Mouse (Mus musculus): ENCODE measurements around the gene Tradd. TPM values are rescaled to one million over a fixed set of nuclear protein-coding genes. Genes with fewer than 3 reads are reported as not detected.

Tradd gene
- total RNA-seq (2014; rRNA removed) (7.5 and 8.3 TPM in 2 replicates), polyA plus RNA-seq (2015; fragmentation: Nextera tagmentation; extraction: Ambion mirVana) (7.4 and 8.0 TPM in 2 replicates)

- Histone ChIP-seq H3K27ac (ENCODE audit: low read depth, low read length) (no peak within 1 kb of the TSS), H3K4me3 (ENCODE audit: low read depth, low read length) (peak within 1 kb of the TSS; percentile 67), H3K4me2 (ENCODE audit: low read depth, low read length, poor library complexity, severe bottlenecking) (peak within 1 kb of the TSS; percentile 95), H3K9me3 (ENCODE audit: low read length) (no peaks in the 10 kb centered on the region), H3K4me1 (ENCODE audit: insufficient read depth, low read length) (no peaks in the 10 kb centered on the region), H3K27me3 (ENCODE audit: insufficient read depth, low read length) (peaks cover 54% of the 10 kb centered on the region), H3K36me3 (ENCODE audit: insufficient read depth, low read length) (no peaks in the 10 kb centered on the region), H3K9ac (replicated peaks; ENCODE audit: low read length, poor library complexity, severe bottlenecking) (peak within 1 kb of the TSS; percentile 51)
- DNase-seq (ENCODE audit: low spot score) (no peak), ATAC-seq (ENCODE audit: low FRiP score) (no peak)
- TF ChIP-seq CTCF (IDR thresholded peaks at IDR 0.05) = peak; percentile 6; the same call in 1 of the 2 replicates
- WGBS = 1% methylated on average over 53 of the region's 54 CpGs
Observed at GRCm38 (mm10) chr8:105264024-105264982, at the start of gene Tradd, which contains the start of gene Fbxl8. TSS of gene Tradd (minus strand) at chr8:105264609. TSS of gene Fbxl8 (plus strand) at chr8:105264648.

- Histone ChIP-seq H3K9ac (replicated peaks; ENCODE audit: low read length, poor library complexity, severe bottlenecking) (no peak overlapping the region), H3K36me3 (ENCODE audit: insufficient read depth, low read length) (peaks cover 55% of the 10 kb centered on the region), H3K27ac (ENCODE audit: low read depth, low read length) (no peak overlapping the region), H3K9me3 (ENCODE audit: low read length) (no peaks in the 10 kb centered on the region), H3K4me1 (ENCODE audit: insufficient read depth, low read length) (no peaks in the 10 kb centered on the region), H3K4me2 (ENCODE audit: low read depth, low read length, poor library complexity, severe bottlenecking) (no peak overlapping the region), H3K4me3 (ENCODE audit: low read depth, low read length) (no peak overlapping the region), H3K27me3 (ENCODE audit: insufficient read depth, low read length) (no peaks in the 10 kb centered on the region)
- DNase-seq (ENCODE audit: low spot score) (no peak), ATAC-seq (ENCODE audit: low FRiP score) (no peak)
- TF ChIP-seq CTCF (IDR thresholded peaks at IDR 0.05) = no peak
- 85% methylated on average over 9 of the region's 9 CpGs for WGBS
Observed at GRCm38 (mm10) chr8:105313622-105314402, 49.4 kb upstream of the Tradd start.

GRCm38 (mm10) chr8:105312891-105313481 lies 48.6 kb upstream of the Tradd start:
- Histone ChIP-seq H3K9ac (replicated peaks; ENCODE audit: low read length, poor library complexity, severe bottlenecking) (no peak overlapping the region), H3K4me2 (ENCODE audit: low read depth, low read length, poor library complexity, severe bottlenecking) (no peak overlapping the region), H3K4me3 (ENCODE audit: low read depth, low read length) (no peak overlapping the region), H3K9me3 (ENCODE audit: low read length) (no peaks in the 10 kb centered on the region), H3K27me3 (ENCODE audit: insufficient read depth, low read length) (no peaks in the 10 kb centered on the region), H3K27ac (ENCODE audit: low read depth, low read length) (no peak overlapping the region), H3K36me3 (ENCODE audit: insufficient read depth, low read length) (peaks cover 53% of the 10 kb centered on the region), H3K4me1 (ENCODE audit: insufficient read depth, low read length) (no peaks in the 10 kb centered on the region)
- no peak for TF ChIP-seq CTCF (IDR thresholded peaks at IDR 0.05)
- DNase-seq (ENCODE audit: low spot score) = no peak
- 90% methylated on average over 8 of the region's 8 CpGs for WGBS
- no peak for ATAC-seq (ENCODE audit: low FRiP score)

- no peak for DNase-seq (ENCODE audit: low spot score)
- TF ChIP-seq CTCF (IDR thresholded peaks at IDR 0.05) = peak; percentile 37
- Histone ChIP-seq H3K4me3 (ENCODE audit: low read depth, low read length) (no peak overlapping the region), H3K4me2 (ENCODE audit: low read depth, low read length, poor library complexity, severe bottlenecking) (no peak overlapping the region), H3K27me3 (ENCODE audit: insufficient read depth, low read length) (no peaks in the 10 kb centered on the region), H3K27ac (ENCODE audit: low read depth, low read length) (no peak overlapping the region), H3K9me3 (ENCODE audit: low read length) (no peaks in the 10 kb centered on the region), H3K4me1 (ENCODE audit: insufficient read depth, low read length) (no peaks in the 10 kb centered on the region), H3K36me3 (ENCODE audit: insufficient read depth, low read length) (peaks cover 59% of the 10 kb centered on the region), H3K9ac (replicated peaks; ENCODE audit: low read length, poor library complexity, severe bottlenecking) (no peak overlapping the region)
- no peak for ATAC-seq (ENCODE audit: low FRiP score)
- 79% methylated on average over 1 of the region's 1 CpGs for WGBS
Observed at GRCm38 (mm10) chr8:105311718-105312117, 47.3 kb upstream of the Tradd start.

- no peak overlapping the region for H3K27ac ChIP-seq (ENCODE audit: low read depth, low read length)
- no peak overlapping the region for H3K4me2 ChIP-seq (ENCODE audit: low read depth, low read length, poor library complexity, severe bottlenecking)
- H3K9me3 ChIP-seq (ENCODE audit: low read length) = no peaks in the 10 kb centered on the region
- H3K4me1 ChIP-seq (ENCODE audit: insufficient read depth, low read length) = peaks cover 9% of the 10 kb centered on the region; the same call in 1 of the 2 replicates
- H3K9ac ChIP-seq (replicated peaks; ENCODE audit: low read length, poor library complexity, severe bottlenecking) = no peak overlapping the region
- no peak for DNase-seq (ENCODE audit: low spot score)
- no peak for ATAC-seq (ENCODE audit: low FRiP score)
- peaks cover 51% of the 10 kb centered on the region for H3K36me3 ChIP-seq (ENCODE audit: insufficient read depth, low read length)
- H3K4me3 ChIP-seq (ENCODE audit: low read depth, low read length) = no peak overlapping the region
- no peaks in the 10 kb centered on the region for H3K27me3 ChIP-seq (ENCODE audit: insufficient read depth, low read length)
- 82% methylated on average over 8 of the region's 8 CpGs for WGBS
- TF ChIP-seq CTCF (IDR thresholded peaks at IDR 0.05) = no peak
Observed at GRCm38 (mm10) chr8:105310118-105310517, 45.7 kb upstream of the Tradd start.
